Mouse (Mus musculus): ENCODE data around the gene Hist1h2ao. TPM values are rescaled to one million over a fixed set of nuclear protein-coding genes. Genes with fewer than 3 reads are reported as not detected.
"Not testable (repeated sequence)": the region's sequence is repeated elsewhere in the genome, so short reads cannot be mapped to it uniquely, and the experiment has no call there.

The Hist1h2ao gene
- total RNA-seq, 2 experiments from 2014 or later = 10.7 to 27.7 TPM

GRCm38 (mm10) chr13:21811074-21811473 lies 809 bp downstream of the Hist1h2ao start:
- DNase-seq (ENCODE audit: low spot score in 2 of 2) = not testable (repeated sequence)

- DNase-seq (ENCODE audit: low spot score in 2 of 2) = peak; percentile 25 to 60
Measured at GRCm38 (mm10) chr13:21811539-21811938, 1.3 kb downstream of the Hist1h2ao start, which contains the start of gene Hist1h4m. Hist1h4m (plus strand) TSS chr13:21811746.

- DNase-seq (ENCODE audit: low spot score in 2 of 2) = not testable (repeated sequence)
Measured at GRCm38 (mm10) chr13:21812092-21812491, 1.8 kb downstream of the Hist1h2ao start.

- not testable (repeated sequence) for DNase-seq (ENCODE audit: low spot score in 2 of 2)
Measured at GRCm38 (mm10) chr13:21820082-21820890, 10.0 kb downstream of the Hist1h2ao start.

- no peak for DNase-seq (ENCODE audit: low spot score in 2 of 2)
Measured at GRCm38 (mm10) chr13:21828511-21828910, 18.2 kb downstream of the Hist1h2ao start.

- DNase-seq (ENCODE audit: low spot score in 2 of 2) = no peak
Measured at GRCm38 (mm10) chr13:21830344-21830743, 20.1 kb downstream of the Hist1h2ao start.

GRCm38 (mm10) chr13:21831418-21832394 lies 21.4 kb downstream of the Hist1h2ao start, which contains the start of gene Hist1h4n:
Hist1h4n (minus strand) TSS chr13:21832196.
- DNase-seq (ENCODE audit: low spot score in 2 of 2) = peak; percentile 29 to 58

- DNase-seq (ENCODE audit: low spot score in 2 of 2) = not testable (repeated sequence)
Measured at GRCm38 (mm10) chr13:21833461-21833860, 23.2 kb downstream of the Hist1h2ao start, which contains the start of the genes Hist1h2ap and Hist1h2br. Hist1h2ap (minus strand) TSS chr13:21833507. Hist1h2br (plus strand) TSS chr13:21833743.

- DNase-seq (ENCODE audit: low spot score in 2 of 2) = not testable (repeated sequence)
Measured at GRCm38 (mm10) chr13:21840508-21840907, 30.2 kb downstream of the Hist1h2ao start.

- not testable (repeated sequence) for DNase-seq (ENCODE audit: low spot score in 2 of 2)
Measured at GRCm38 (mm10) chr13:21846356-21846755, 36.1 kb downstream of the Hist1h2ao start.

GRCm38 (mm10) chr13:21847883-21848282 lies 37.6 kb downstream of the Hist1h2ao start:
- DNase-seq (ENCODE audit: low spot score in 2 of 2) = peak; percentile 9 to 18

GRCm38 (mm10) chr13:21850696-21851095 lies 40.4 kb downstream of the Hist1h2ao start:
- DNase-seq (ENCODE audit: low spot score in 2 of 2) = not testable (repeated sequence)

GRCm38 (mm10) chr13:21852215-21852945 lies 42.1 kb downstream of the Hist1h2ao start:
- DNase-seq (ENCODE audit: low spot score in 2 of 2) = no peak

GRCm38 (mm10) chr13:21855146-21855545 lies 44.9 kb downstream of the Hist1h2ao start:
- peak; percentile 82 to 95 for DNase-seq (ENCODE audit: low spot score in 2 of 2)

- peak; percentile 60 to 89 for DNase-seq (ENCODE audit: low spot score in 2 of 2)
Measured at GRCm38 (mm10) chr13:21855698-21856162, 45.5 kb downstream of the Hist1h2ao start.

Small RNA genes within 50 kb of the gene (microRNA-seq; reads per million reads assigned to microRNA genes)
- 0 reads per million in 2 experiments for gene Gm19658
- 0 reads per million in 2 experiments for gene Gm44346
- gene Gm44466 = 0 reads per million in 2 experiments

Other genes with a start within 250 kb of the Hist1h2ao start
- gene Olfr1364, start 228.7 kb upstream of the Hist1h2ao start, total RNA-seq (2021) = not detected
- not detected for gene Olfr1362, start 196.4 kb upstream of the Hist1h2ao start, total RNA-seq (2021)
- gene Olfr11, start 167.9 kb upstream of the Hist1h2ao start, total RNA-seq (2021) = not detected
- not detected for gene Olfr1361, start 147.1 kb upstream of the Hist1h2ao start, total RNA-seq (2021)
- gene Olfr1360, start 133.1 kb upstream of the Hist1h2ao start, total RNA-seq (2021) = not detected
- not detected for gene Olfr1359, start 112.4 kb upstream of the Hist1h2ao start, total RNA-seq (2021)
- 10 to 100 TPM; 27.6 to 36.7 TPM for gene Hist1h2bl, start 94.3 kb upstream of the Hist1h2ao start, total RNA-seq (2021)
- gene Hist1h2ai, start 94.0 kb upstream of the Hist1h2ao start, total RNA-seq (2021) = 10 to 100 TPM in 1 of 2 experiments, 1 to 10 TPM in 1; 8.2 to 48.5 TPM
- 10 to 100 TPM; 48.4 to 55.7 TPM for gene Hist1h3h, start 92.8 kb upstream of the Hist1h2ao start, total RNA-seq (2021)
- 1 to 10 TPM; 2.9 to 3.3 TPM for gene Hist1h2bm, start 88.4 kb upstream of the Hist1h2ao start, total RNA-seq (2021)
- gene Hist1h4j, start 75.4 kb upstream of the Hist1h2ao start, total RNA-seq (2021) = 10 to 100 TPM; 14.8 to 23.1 TPM
- 100 to 1,000 TPM; 282 to 318 TPM for gene Hist1h4k, start 60.0 kb upstream of the Hist1h2ao start, total RNA-seq (2021)
- gene Hist1h2ak, start 56.6 kb upstream of the Hist1h2ao start, total RNA-seq (2021) = 10 to 100 TPM; 11.8 to 15.2 TPM
- 1 to 10 TPM; 2.7 to 6.6 TPM for gene Hist1h2bn, start 56.3 kb upstream of the Hist1h2ao start, total RNA-seq (2021)
- 1 to 10 TPM; 4.4 to 4.9 TPM for gene Hist1h1b, start 29.8 kb upstream of the Hist1h2ao start, total RNA-seq (2021)
- gene Hist1h3i, start 27.1 kb upstream of the Hist1h2ao start, total RNA-seq (2021) = 10 to 100 TPM; 45.5 to 56.3 TPM
- gene Hist1h2an, start 23.2 kb upstream of the Hist1h2ao start, total RNA-seq (2021) = not detected
- 1 to 10 TPM; 4.7 to 5.9 TPM for gene Hist1h2bp, start 23.0 kb upstream of the Hist1h2ao start, total RNA-seq (2021)
- gene Hist1h2bq, start 268 bp upstream of the Hist1h2ao start, total RNA-seq (2021) = 10 to 100 TPM; 36.0 to 39.2 TPM
- 100 to 1,000 TPM; 262 to 266 TPM for gene Hist1h4m, start 1.3 kb downstream of the Hist1h2ao start, total RNA-seq (2021)
- gene Hist1h4n, start 21.7 kb downstream of the Hist1h2ao start, total RNA-seq (2021) = 10 to 100 TPM; 39.3 to 58.5 TPM
- 10 to 100 TPM in 1 of 2 experiments, not detected in 1; 24.8 TPM for gene Hist1h2ap, start 23.0 kb downstream of the Hist1h2ao start, total RNA-seq (2021)
- 10 to 100 TPM; 36.0 to 38.4 TPM for gene Hist1h2br, start 23.3 kb downstream of the Hist1h2ao start, total RNA-seq (2021)
- 1 to 10 TPM; 2.5 to 2.9 TPM for gene Zfp184, start 134.6 kb downstream of the Hist1h2ao start, total RNA-seq (2021)
- gene Pom121l2, start 170.7 kb downstream of the Hist1h2ao start, total RNA-seq (2021) = under 1 TPM in 1 of 2 experiments, not detected in 1; 0.12 TPM
- gene Prss16, start 199.3 kb downstream of the Hist1h2ao start, total RNA-seq (2021) = 1 to 10 TPM in 1 of 2 experiments, under 1 TPM in 1; 0.58 to 1.3 TPM
- 10 to 100 TPM in 1 of 2 experiments, 1 to 10 TPM in 1; 4.9 to 45.9 TPM for gene Hist1h2ah, start 225.1 kb downstream of the Hist1h2ao start, total RNA-seq (2021)
- 10 to 100 TPM; 11.4 to 16.1 TPM for gene Hist1h2bk, start 225.4 kb downstream of the Hist1h2ao start, total RNA-seq (2021)
- 10 to 100 TPM; 65.4 to 84.2 TPM for gene Hist1h4i, start 230.9 kb downstream of the Hist1h2ao start, total RNA-seq (2021)
- 10 to 100 TPM in 1 of 2 experiments, 1 to 10 TPM in 1; 7.8 to 10.3 TPM for gene Hist1h2ag, start 232.5 kb downstream of the Hist1h2ao start, total RNA-seq (2021)
- gene Hist1h2bj, start 232.7 kb downstream of the Hist1h2ao start, total RNA-seq (2021) = 10 to 100 TPM in 1 of 2 experiments, 1 to 10 TPM in 1; 8.3 to 13.2 TPM